In genomic region chr1:74119115-74119514, GRCm38 (mm10) we compare ENCODE assay signal across 18 mouse cellular contexts. TPM values are rescaled to one million over a fixed set of nuclear protein-coding genes. Genes with fewer than 3 reads are reported as not detected.
A peak's percentile ranks its signal among the peaks of the same experiment; 100 is the strongest.
DNase-seq lines count a peak whose midpoint lies in the region; ATAC-seq lines count a peak whose summit lies in the region.
"Had no signal": no experiment of that assay in that cellular context is flagged by ENCODE, and none has a peak within 500 bp of the region (broad histone marks: within the 10 kb centered on the region; RNA-seq: fewer than 3 reads in every experiment).

No protein-coding gene starts in this region.

- 0 out of 2 replicates have a peak, but pooled peaks have one; percentile 18 for ATAC-seq in heart, embryonic 16.5 days (replicated peaks; ENCODE audit: extremely low read depth, insufficient read depth, low FRiP score)
- ATAC-seq in heart, embryonic 12.5 days (ENCODE audit: insufficient number of reproducible peaks, low FRiP score) = no peak
- peak; percentile 27; the same call in 1 of the 2 replicates for ATAC-seq in neural tube, embryonic 13.5 days (ENCODE audit: low read depth)
- ATAC-seq: activated CD4-positive, CD25-positive, alpha-beta regulatory T cell, adult 4 months; intestine, postnatal 0 days had no signal

- 82% methylated on average over 1 of the region's 1 CpGs for WGBS in heart, embryonic 16.5 days
- WGBS in heart, embryonic 12.5 days = 90% methylated on average over 1 of the region's 1 CpGs
- WGBS in neural tube, embryonic 13.5 days = 73% methylated on average over 1 of the region's 1 CpGs

- H3K27me3 ChIP-seq in heart, embryonic 16.5 days (ENCODE audit: control insufficient read depth, insufficient read depth, low read length) = no peaks in the 10 kb centered on the region
- H3K27me3 ChIP-seq in heart, embryonic 12.5 days (replicated peaks) = peaks cover 17% of the 10 kb centered on the region; the same call in 1 of the 2 replicates
- peaks cover 20% of the 10 kb centered on the region for H3K27me3 ChIP-seq in neural tube, embryonic 13.5 days

- H3K36me3 ChIP-seq in heart, embryonic 16.5 days (ENCODE audit: control insufficient read depth, insufficient read depth) = no peaks in the 10 kb centered on the region
- no peaks in the 10 kb centered on the region for H3K36me3 ChIP-seq in heart, embryonic 12.5 days
- H3K36me3 ChIP-seq in neural tube, embryonic 13.5 days = no peaks in the 10 kb centered on the region
- H3K36me3 ChIP-seq: embryonic facial prominence, embryonic 13.5 days; liver, embryonic 13.5 days had no signal

- H3K4me1 ChIP-seq in heart, embryonic 16.5 days (ENCODE audit: control insufficient read depth, insufficient read depth, low read length) = peaks cover 33% of the 10 kb centered on the region
- peaks cover 21% of the 10 kb centered on the region for H3K4me1 ChIP-seq in heart, embryonic 12.5 days (replicated peaks)
- H3K4me1 ChIP-seq in neural tube, embryonic 13.5 days (replicated peaks) = peaks cover 24% of the 10 kb centered on the region

- H3K9ac ChIP-seq in heart, embryonic 16.5 days (ENCODE audit: low read length) = no peak overlapping the region
- no peak overlapping the region for H3K9ac ChIP-seq in heart, embryonic 12.5 days
- no peak overlapping the region for H3K9ac ChIP-seq in neural tube, embryonic 13.5 days
- H3K9ac ChIP-seq: embryonic facial prominence, embryonic 13.5 days; liver, embryonic 13.5 days had no signal

- H3K4me2 ChIP-seq in heart, embryonic 16.5 days (ENCODE audit: low read depth, low read length) = no peak overlapping the region
- no peak overlapping the region for H3K4me2 ChIP-seq in heart, embryonic 12.5 days
- no peak overlapping the region for H3K4me2 ChIP-seq in neural tube, embryonic 13.5 days
- H3K4me2 ChIP-seq: embryonic facial prominence, embryonic 13.5 days; liver, embryonic 13.5 days had no signal

- DNase-seq in adrenal gland, adult 2 months = peak; percentile 53
- DNase-seq in adrenal gland, postnatal 25 days = no peak
- DNase-seq in ovary, postnatal 36 days (ENCODE audit: low spot score) = peak; percentile 44
- no peak for DNase-seq in ovary, postnatal 14 days (ENCODE audit: low spot score)
- no peak for DNase-seq in lung, postnatal 4 days
- DNase-seq: cerebellum, adult 8-10 months; gastrocnemius, postnatal 10 days; liver, embryonic 13.5 days; spleen, adult 18-20 months; thymus, adult 18-20 months had no signal

- H3K4me3 ChIP-seq in heart, embryonic 16.5 days (ENCODE audit: low read length) = no peak overlapping the region
- H3K4me3 ChIP-seq in heart, embryonic 12.5 days = no peak overlapping the region
- no peak overlapping the region for H3K4me3 ChIP-seq in neural tube, embryonic 13.5 days
- H3K4me3 ChIP-seq: embryonic facial prominence, embryonic 13.5 days; liver, embryonic 13.5 days had no signal

- peak overlapping the region; percentile 5; the same call in 1 of the 2 replicates for H3K27ac ChIP-seq in heart, embryonic 16.5 days (ENCODE audit: low read length)
- H3K27ac ChIP-seq in heart, embryonic 12.5 days (ENCODE audit: poor library complexity, severe bottlenecking) = no peak overlapping the region
- 0 out of 2 replicates have a peak overlapping the region, but pooled peaks have one; percentile 9 for H3K27ac ChIP-seq in neural tube, embryonic 13.5 days (replicated peaks)
- H3K27ac ChIP-seq: embryonic facial prominence, embryonic 13.5 days; liver, embryonic 13.5 days; macrophage had no signal

- no peaks in the 10 kb centered on the region for H3K9me3 ChIP-seq in heart, embryonic 16.5 days (replicated peaks; ENCODE audit: control insufficient read depth, low read length)
- no peaks in the 10 kb centered on the region for H3K9me3 ChIP-seq in heart, embryonic 12.5 days (replicated peaks)
- H3K9me3 ChIP-seq in neural tube, embryonic 13.5 days = no peaks in the 10 kb centered on the region
- H3K9me3 ChIP-seq: embryonic facial prominence, embryonic 13.5 days; liver, embryonic 13.5 days had no signal

RNA-seq across cellular contexts. Expression of gene Tns1, which starts 5.1 kb away (rescaled TPM):
- 100 to 1,000 TPM; 424 to 432 TPM for total RNA-seq in adrenal gland, adult 2 months (2021)
- 523 and 701 TPM in 2 replicates for polyA plus RNA-seq in adrenal gland, adult 2 months (2012; rRNA removed)
- 270 and 436 TPM in 2 replicates for total RNA-seq in adrenal gland, postnatal 25 days (2021)
- 120 and 144 TPM in 2 replicates for polyA plus RNA-seq in heart, embryonic 16.5 days (2015; fragmentation: Nextera tagmentation; extraction: Ambion mirVana)
- 111 and 115 TPM in 2 replicates for polyA plus RNA-seq in heart, embryonic 12.5 days (2016; fragmentation: Nextera tagmentation; extraction: Ambion mirVana)
- 15.8 and 17.0 TPM in 2 replicates for polyA plus RNA-seq in neural tube, embryonic 13.5 days (2015; fragmentation: Nextera tagmentation; extraction: Ambion mirVana)

RNA-seq across cellular contexts. Expression of gene Rufy4, which starts 6.2 kb away (rescaled TPM):
- 1 to 10 TPM; 1.0 to 2.2 TPM for total RNA-seq in adrenal gland, adult 2 months (2021)
- polyA plus RNA-seq in adrenal gland, adult 2 months (2012; rRNA removed) = 0.45 and 0.90 TPM in 2 replicates
- total RNA-seq in adrenal gland, postnatal 25 days (2021) = 2.2 and 2.3 TPM in 2 replicates
- polyA plus RNA-seq in heart, embryonic 16.5 days (2015; fragmentation: Nextera tagmentation; extraction: Ambion mirVana) = 0.45 and 0.91 TPM in 2 replicates
- 0.28 and 0.36 TPM in 2 replicates for polyA plus RNA-seq in heart, embryonic 12.5 days (2016; fragmentation: Nextera tagmentation; extraction: Ambion mirVana)
- 0.14 TPM in 1 of 2 replicates, not detected in the other for polyA plus RNA-seq in neural tube, embryonic 13.5 days (2015; fragmentation: Nextera tagmentation; extraction: Ambion mirVana)
- total RNA-seq: left cerebral cortex, adult 8-10 months had no signal
- polyA plus RNA-seq: activated CD4-positive, CD25-positive, alpha-beta regulatory T cell, adult 4 months; intestine, postnatal 0 days; macrophage had no signal

RNA-seq across cellular contexts. Expression of gene Cxcr2, which starts 34.7 kb away (rescaled TPM):
- total RNA-seq in adrenal gland, adult 2 months (2021) = under 1 TPM in 1 of 2 experiments, not detected in 1; 0.21 TPM
- not detected in 2 replicates for polyA plus RNA-seq in adrenal gland, adult 2 months (2012; rRNA removed)
- total RNA-seq in adrenal gland, postnatal 25 days (2021) = not detected in 2 replicates
- polyA plus RNA-seq in heart, embryonic 16.5 days (2015; fragmentation: Nextera tagmentation; extraction: Ambion mirVana) = 0.19 and 0.41 TPM in 2 replicates
- 0.08 and 0.11 TPM in 2 replicates for polyA plus RNA-seq in heart, embryonic 12.5 days (2016; fragmentation: Nextera tagmentation; extraction: Ambion mirVana)
- polyA plus RNA-seq in neural tube, embryonic 13.5 days (2015; fragmentation: Nextera tagmentation; extraction: Ambion mirVana) = 0.12 and 0.15 TPM in 2 replicates

Comparison
In these comparisons a context has a peak if more than half of its experiments do, and no peak if none do; other contexts are left out.
1. DNase-seq: peak in adrenal gland, adult 2 months (single experiment) and ovary, postnatal 36 days (single experiment); none in adrenal gland, postnatal 25 days (single experiment), ovary, postnatal 14 days (single experiment) and lung, postnatal 4 days (0 of 2).